Mouse (Mus musculus) forebrain, embryonic 14.5 days (tissue): ENCODE measurements at regions not wholly inside any gene's neighbourhood (a gene's known extent, or its start where the extent isn't known, plus 50 kb on each side); places are given as distances from the start of the nearest gene placed in this dataset.
A peak's percentile ranks its signal among the peaks of the same experiment; 100 is the strongest.

Source experiments
- ATAC-seq: fragments of 200-750 bp; cut with Nextera tagmentation; 2 replicates; pipeline ENCODE4 v1.8.0; 2017; ENCODE audit warnings: mild to moderate bottlenecking, moderate library complexity
- DNase-seq: peaks from one replicate; pipeline ENCODE4 v3.0.0-alpha.2; 2015; ENCODE audit warnings: low spot score
- H3K27ac ChIP-seq: fragments of 300-500 bp; sonication (generic); 2 replicates; pipeline ENCODE4 v1.5.1; 2014; ENCODE audit warnings: low read depth, mild to moderate bottlenecking, control low read depth, low read length, moderate library complexity
- H3K27me3 ChIP-seq: fragments of 300-500 bp; sonication (generic); replicated peaks from 2 replicates; pipeline ENCODE4 v1.6.1; 2014; ENCODE audit warnings: low read length, control low read depth, mixed read lengths; ENCODE audit not compliant: control insufficient read depth, insufficient read depth
- H3K36me3 ChIP-seq: fragments of 300-500 bp; sonication (generic); 2 replicates; pipeline ENCODE4 v1.6.1; 2014; ENCODE audit warnings: low read length, control low read depth; ENCODE audit not compliant: control insufficient read depth, insufficient read depth
- H3K4me1 ChIP-seq: fragments of 300-500 bp; sonication (generic); 2 replicates; pipeline ENCODE4 v1.6.1; 2014; ENCODE audit warnings: antibody characterized with exemption, low read length, control low read depth; ENCODE audit not compliant: control insufficient read depth, insufficient read depth
- H3K4me2 ChIP-seq: fragments of 300-500 bp; sonication (generic); 2 replicates; pipeline ENCODE4 v1.6.1; 2014; ENCODE audit warnings: mild to moderate bottlenecking, control low read depth, low read length
- H3K4me3 ChIP-seq: fragments of 300-500 bp; sonication (generic); 2 replicates; pipeline ENCODE4 v1.5.1; 2014; ENCODE audit warnings: low read depth, low read length, control low read depth
- H3K9ac ChIP-seq: fragments of 300-500 bp; sonication (generic); 2 replicates; pipeline ENCODE4 v1.6.1; 2014; ENCODE audit warnings: mild to moderate bottlenecking, low read length, control low read depth, moderate library complexity
- H3K9me3 ChIP-seq: fragments of 300-500 bp; sonication (generic); replicated peaks from 2 replicates; pipeline ENCODE4 v1.6.1; 2016; ENCODE audit warnings: low read length, control low read depth, mixed read lengths; ENCODE audit not compliant: control insufficient read depth
- WGBS: fragments of 180-500 bp; shearing (Covaris S2); extraction: QIAGEN DNeasy Blood & Tissue Kit; methylation state at CpG from one replicate; pipeline ENCODE4 v1.1.7; 2014; 5-methylcytosine and 5-hydroxymethylcytosine counted together

DNA sequence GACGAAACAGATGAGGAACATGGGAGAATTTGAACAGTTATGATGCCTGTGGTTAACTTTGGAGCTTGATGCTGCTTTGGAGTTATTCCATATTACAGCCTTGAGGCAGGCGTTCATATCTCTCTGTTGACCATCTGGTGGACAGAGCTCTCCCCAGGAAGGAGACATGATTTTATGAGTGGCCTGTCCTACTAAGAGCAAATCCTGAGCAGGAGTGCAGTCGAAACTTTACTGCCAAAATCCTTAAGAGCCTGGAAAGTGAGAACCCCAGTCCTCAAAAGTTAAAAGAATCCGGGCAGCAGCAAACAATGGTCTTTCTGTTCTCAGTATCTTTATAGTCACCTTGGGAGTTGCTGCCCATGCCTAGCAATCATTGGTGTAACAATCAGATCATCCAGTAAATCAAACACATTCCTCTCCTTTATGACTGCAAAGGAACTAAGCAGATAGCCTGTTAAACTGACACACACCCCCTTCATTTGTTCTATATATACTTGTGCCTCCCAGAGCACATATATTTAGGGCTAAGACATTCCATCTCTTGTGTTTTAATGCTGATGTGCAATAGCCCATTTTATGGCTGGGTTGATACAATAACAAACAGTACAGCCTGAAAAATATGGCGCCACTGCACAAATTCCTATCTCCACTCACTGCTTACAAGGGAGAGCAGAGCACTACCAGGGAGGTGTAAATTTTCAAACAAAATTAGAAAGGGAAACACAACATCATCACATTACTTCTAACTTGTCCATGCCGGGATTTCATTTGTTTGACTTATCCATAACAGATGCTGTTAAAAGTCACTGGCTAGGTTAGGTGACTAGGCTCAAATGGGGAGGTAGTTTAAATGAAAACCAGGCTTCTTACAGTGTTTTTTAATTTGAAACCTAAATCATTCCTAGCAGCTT, 312.5 kb upstream of the Gm11146 start:
- H3K9ac ChIP-seq: no peak overlapping the region
- WGBS: 83% methylated on average over 6 of the region's 6 CpGs

DNA sequence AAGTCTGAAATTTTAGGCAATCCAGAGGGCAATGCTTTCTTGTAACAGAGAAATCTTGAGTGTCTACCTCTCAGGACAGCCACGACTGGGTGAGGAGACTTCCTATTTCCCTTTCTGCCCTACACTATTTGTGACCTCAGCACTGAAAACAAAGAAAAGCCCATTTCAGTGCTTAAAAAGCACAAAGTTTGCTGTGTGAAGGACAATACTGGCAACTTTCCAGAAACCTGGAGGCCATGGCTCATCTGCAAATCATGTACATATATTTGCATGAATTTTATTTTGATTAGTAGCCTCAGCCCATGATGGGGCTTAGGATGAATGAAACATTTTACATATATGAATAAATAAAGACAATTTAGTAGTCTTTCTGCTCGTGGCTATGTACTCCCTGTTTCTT, 292.4 kb upstream of the Gm11146 start:
- 23% methylated on average over 2 of the region's 2 CpGs for WGBS

More for the DNA sequence above, 312.5 kb upstream of the Gm11146 start:
- H3K4me3 ChIP-seq: no peak overlapping the region
- H3K4me1 ChIP-seq: no peaks in the 10 kb centered on the region
- H3K9me3 ChIP-seq: no peaks in the 10 kb centered on the region
- H3K27ac ChIP-seq: no peak overlapping the region
- no peak overlapping the region for H3K4me2 ChIP-seq
- no peaks in the 10 kb centered on the region for H3K36me3 ChIP-seq
- no peaks in the 10 kb centered on the region for H3K27me3 ChIP-seq
- ATAC-seq (no peak), DNase-seq (no peak)

DNA sequence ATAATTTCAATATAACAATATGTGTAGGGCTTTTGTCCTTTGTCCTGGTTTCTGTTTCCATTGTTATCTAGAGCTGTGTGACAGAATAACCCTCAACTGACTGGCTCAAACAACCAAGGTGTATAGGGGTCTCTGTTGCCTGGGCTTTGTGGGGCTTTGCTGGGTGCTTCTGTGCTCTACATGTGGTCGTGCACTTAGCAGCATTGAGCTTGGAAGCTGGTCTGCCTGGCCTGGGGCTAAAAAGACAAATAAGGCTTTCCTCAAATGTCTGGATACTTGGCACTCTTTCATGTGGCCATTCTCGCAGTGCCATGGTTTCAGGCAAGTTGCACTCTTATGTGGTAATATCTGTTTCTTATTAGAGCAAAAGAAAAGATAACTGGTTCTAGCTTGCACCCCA, 291.8 kb upstream of the Gm11146 start:
- peak overlapping the region; percentile 74 for H3K27ac ChIP-seq
- H3K9me3 ChIP-seq: no peaks in the 10 kb centered on the region
- H3K4me2 ChIP-seq: no peak overlapping the region
- no peak overlapping the region for H3K9ac ChIP-seq
- H3K4me1 ChIP-seq: peaks cover 4% of the 10 kb centered on the region
- 27% methylated on average over 2 of the region's 2 CpGs for WGBS
- no peak overlapping the region for H3K4me3 ChIP-seq
- ATAC-seq (peak; percentile 84), DNase-seq (peak; percentile 75)
- no peaks in the 10 kb centered on the region for H3K27me3 ChIP-seq
- H3K36me3 ChIP-seq: no peaks in the 10 kb centered on the region

More for the DNA sequence above, 292.4 kb upstream of the Gm11146 start:
- Histone ChIP-seq H3K4me1 (peaks cover 4% of the 10 kb centered on the region), H3K9me3 (no peaks in the 10 kb centered on the region), H3K4me2 (no peak overlapping the region), H3K9ac (no peak overlapping the region), H3K27ac (peak overlapping the region; percentile 74), H3K4me3 (no peak overlapping the region), H3K27me3 (no peaks in the 10 kb centered on the region), H3K36me3 (no peaks in the 10 kb centered on the region)
- DNase-seq (peak; percentile 86), ATAC-seq (peak; percentile 87)

DNA sequence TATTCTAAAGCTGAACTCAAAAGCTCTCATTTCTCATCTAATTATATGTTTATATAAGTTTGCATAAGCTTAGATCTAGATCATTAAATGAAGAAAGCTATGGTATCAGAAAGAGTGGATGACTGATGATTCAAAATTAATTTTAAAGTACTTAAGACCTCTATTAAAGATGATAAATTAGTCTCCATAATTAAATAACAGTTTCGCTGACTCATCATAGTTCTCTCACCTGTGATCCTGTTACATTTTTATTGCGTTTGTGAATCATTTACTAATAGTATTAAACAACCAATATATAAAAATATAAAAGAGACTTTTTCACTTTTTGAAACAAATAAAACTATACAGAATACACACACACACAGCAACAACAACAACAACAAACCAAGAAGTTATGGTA, 290.8 kb upstream of the Gm11146 start:
- Histone ChIP-seq H3K4me2 (no peak overlapping the region), H3K36me3 (no peaks in the 10 kb centered on the region), H3K9ac (no peak overlapping the region), H3K27ac (no peak overlapping the region), H3K4me3 (no peak overlapping the region), H3K27me3 (no peaks in the 10 kb centered on the region), H3K4me1 (peaks cover 4% of the 10 kb centered on the region), H3K9me3 (no peaks in the 10 kb centered on the region)
- ATAC-seq (no peak), DNase-seq (no peak)
- WGBS: 87% methylated on average over 2 of the region's 2 CpGs

DNA sequence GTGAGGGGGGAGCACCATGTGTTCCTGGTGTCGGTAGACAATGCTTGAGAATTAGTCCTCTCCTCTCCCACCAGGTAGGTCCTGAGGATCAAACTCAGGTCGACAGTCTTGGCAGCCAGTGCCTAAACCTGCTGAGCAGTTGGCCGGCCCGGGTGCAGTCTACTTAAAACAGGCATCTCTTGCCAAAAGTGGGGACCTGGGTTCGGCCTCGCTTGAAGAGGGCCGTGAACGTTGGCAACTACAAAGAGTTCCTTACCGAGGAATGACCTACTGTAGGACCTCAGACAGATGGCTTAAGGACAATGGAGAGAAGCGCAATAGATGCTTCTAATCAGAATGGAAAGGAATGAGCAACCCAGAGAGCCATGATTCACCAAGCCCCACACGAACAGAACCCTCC, 287.5 kb upstream of the Gm11146 start:
- peaks cover 8% of the 10 kb centered on the region for H3K4me1 ChIP-seq
- ATAC-seq: no peak
- WGBS: 89% methylated on average over 11 of the region's 11 CpGs
- no peaks in the 10 kb centered on the region for H3K27me3 ChIP-seq
- H3K4me2 ChIP-seq: no peak overlapping the region
- no peaks in the 10 kb centered on the region for H3K9me3 ChIP-seq
- H3K9ac ChIP-seq: no peak overlapping the region
- no peak for DNase-seq
- H3K36me3 ChIP-seq: no peaks in the 10 kb centered on the region
- H3K4me3 ChIP-seq: no peak overlapping the region
- H3K27ac ChIP-seq: no peak overlapping the region

DNA sequence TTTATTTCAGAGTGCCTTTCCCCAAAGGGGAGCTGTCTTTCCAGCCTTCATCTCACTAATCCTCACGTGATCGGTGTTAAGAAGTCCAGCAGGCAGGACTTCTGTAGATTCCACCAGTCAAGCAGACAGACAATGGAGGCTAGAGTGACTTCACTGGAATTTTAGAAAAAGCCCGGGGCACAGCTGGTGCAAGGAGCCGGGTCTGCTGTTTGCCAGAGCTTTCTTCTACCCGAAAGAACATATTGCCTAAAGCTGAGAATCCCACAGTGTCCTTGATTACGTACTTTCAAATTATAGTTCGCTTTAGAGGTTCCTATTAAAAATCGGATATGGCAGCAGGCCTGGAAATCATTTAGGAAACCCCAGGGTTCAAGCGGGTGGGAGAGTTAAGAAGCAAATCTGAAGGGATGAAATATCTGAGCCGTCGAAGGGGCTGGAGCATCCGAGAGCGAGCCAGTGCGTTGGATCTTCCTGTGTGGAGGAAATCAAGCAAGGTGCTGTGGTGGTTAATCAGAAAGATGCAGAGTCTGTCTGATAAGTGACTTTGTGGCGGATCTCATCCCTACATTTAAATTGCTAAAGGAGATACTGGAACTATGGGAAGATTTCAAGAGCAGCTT, 283.3 kb upstream of the Gm11146 start:
- H3K4me1 ChIP-seq: peaks cover 5% of the 10 kb centered on the region; the same call in 1 of the 2 replicates
- no peaks in the 10 kb centered on the region for H3K36me3 ChIP-seq
- no peak overlapping the region for H3K4me3 ChIP-seq
- H3K4me2 ChIP-seq: peak overlapping the region; percentile 10; the same call in 1 of the 2 replicates
- peak overlapping the region; percentile 58; the same call in 1 of the 2 replicates for H3K27ac ChIP-seq
- DNase-seq (peak; percentile 72), ATAC-seq (peak; percentile 87)
- no peaks in the 10 kb centered on the region for H3K9me3 ChIP-seq
- WGBS: 46% methylated on average over 15 of the region's 15 CpGs
- H3K27me3 ChIP-seq: no peaks in the 10 kb centered on the region
- no peak overlapping the region for H3K9ac ChIP-seq

DNA sequence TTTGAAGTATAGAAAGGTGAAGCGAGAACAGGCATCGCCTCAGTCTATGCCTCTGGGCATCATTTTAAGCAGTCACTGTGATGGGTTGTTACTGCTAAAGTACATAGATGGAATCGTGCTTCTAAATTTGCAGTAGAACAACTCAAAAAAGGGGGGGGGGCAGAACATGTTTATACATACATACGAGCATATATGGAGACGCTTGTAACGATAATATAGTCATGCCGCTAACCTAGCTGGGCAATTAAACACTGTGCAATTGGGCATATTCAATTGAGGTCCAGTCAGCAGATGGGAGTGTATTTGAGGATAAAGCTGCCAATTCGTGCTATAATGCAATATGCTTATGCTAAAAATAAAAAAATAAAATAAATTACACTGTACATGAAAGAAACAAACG, 282.6 kb upstream of the Gm11146 start:
- H3K9me3 ChIP-seq: no peaks in the 10 kb centered on the region
- ATAC-seq (peak; percentile 25; the same call in 1 of the 2 replicates), DNase-seq (peak; percentile 16)
- no peak overlapping the region for H3K4me2 ChIP-seq
- WGBS: 86% methylated on average over 9 of the region's 9 CpGs
- H3K36me3 ChIP-seq: no peaks in the 10 kb centered on the region
- no peaks in the 10 kb centered on the region for H3K27me3 ChIP-seq
- H3K4me3 ChIP-seq: no peak overlapping the region
- no peak overlapping the region for H3K9ac ChIP-seq
- H3K27ac ChIP-seq: peak overlapping the region; percentile 41; the same call in 1 of the 2 replicates
- H3K4me1 ChIP-seq: peaks cover 5% of the 10 kb centered on the region; the same call in 1 of the 2 replicates

DNA sequence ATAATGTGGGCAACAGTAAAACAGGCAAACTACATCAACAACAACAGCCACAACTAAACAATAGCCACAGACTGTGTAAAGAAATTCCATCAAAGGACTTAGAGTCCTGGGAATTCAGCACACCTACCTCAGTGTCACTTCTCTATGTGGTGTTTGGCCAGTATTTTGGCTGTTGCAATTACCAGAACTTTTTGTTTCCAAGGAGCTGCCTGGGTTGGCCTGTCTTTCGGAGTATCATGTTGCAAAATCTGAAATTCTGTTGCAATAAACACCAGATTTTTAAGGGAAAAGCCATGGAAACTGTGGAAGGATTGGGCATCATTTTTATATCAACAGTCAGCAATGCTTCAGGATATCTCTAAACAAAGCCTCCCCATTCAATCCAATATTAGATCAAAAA, 275.1 kb upstream of the Gm11146 start:
- Histone ChIP-seq H3K27ac (no peak overlapping the region), H3K9me3 (no peaks in the 10 kb centered on the region), H3K4me3 (no peak overlapping the region), H3K36me3 (no peaks in the 10 kb centered on the region), H3K4me2 (no peak overlapping the region), H3K4me1 (no peaks in the 10 kb centered on the region), H3K27me3 (no peaks in the 10 kb centered on the region), H3K9ac (no peak overlapping the region)
- no peak for DNase-seq
- no peak for ATAC-seq
- 91% methylated on average over 1 of the region's 1 CpGs for WGBS

DNA sequence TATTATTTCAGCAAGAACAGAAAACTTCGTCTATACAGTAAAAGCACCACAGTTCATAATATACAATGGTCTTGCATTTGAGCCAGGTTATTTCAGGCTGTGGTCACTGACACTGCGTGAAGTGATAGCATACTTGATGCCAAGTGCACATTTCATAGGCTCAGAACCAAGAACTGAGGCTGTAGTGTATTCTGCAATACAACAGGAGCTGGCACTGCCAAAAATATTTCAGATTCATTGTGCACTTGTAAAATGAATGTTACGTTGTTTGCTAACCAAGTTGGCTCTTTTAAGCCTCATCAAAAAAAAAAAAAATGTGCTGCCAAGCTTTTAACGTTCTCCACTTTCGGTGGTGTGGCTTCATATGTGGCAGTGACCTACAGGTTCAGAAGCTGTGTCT, 261.4 kb upstream of the Gm11146 start:
- no peaks in the 10 kb centered on the region for H3K4me1 ChIP-seq
- no peaks in the 10 kb centered on the region for H3K9me3 ChIP-seq
- DNase-seq (no peak), ATAC-seq (no peak)
- no peak overlapping the region for H3K27ac ChIP-seq
- no peak overlapping the region for H3K9ac ChIP-seq
- H3K36me3 ChIP-seq: no peaks in the 10 kb centered on the region
- no peak overlapping the region for H3K4me3 ChIP-seq
- 61% methylated on average over 5 of the region's 5 CpGs for WGBS
- H3K27me3 ChIP-seq: no peaks in the 10 kb centered on the region
- H3K4me2 ChIP-seq: no peak overlapping the region
